Comparison of ENCODE assay signal across 31 mouse cellular contexts in the genomic region with DNA sequence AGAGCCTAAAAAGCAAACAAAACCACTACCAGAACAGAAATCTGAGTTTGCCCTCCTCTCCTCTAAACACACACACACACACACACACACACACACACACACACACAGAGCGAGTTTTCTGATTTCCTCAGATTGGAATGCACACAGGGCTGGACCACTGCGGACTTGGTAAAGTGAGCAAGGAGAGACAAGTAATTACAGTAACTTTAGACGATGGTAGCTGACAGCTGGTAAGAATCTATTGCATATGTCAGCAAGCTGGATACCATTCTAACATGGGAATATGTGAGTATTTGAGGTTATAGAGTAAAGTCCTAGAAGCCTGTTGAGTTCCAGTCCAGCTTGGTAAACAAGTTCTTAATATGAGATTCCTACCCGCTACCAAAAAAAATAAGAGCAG. TPM values are rescaled to one million over a fixed set of nuclear protein-coding genes. Genes with fewer than 3 reads are reported as not detected.
"Had no signal": no experiment of that assay in that cellular context is flagged by ENCODE, and none has a peak within 500 bp of the region (broad histone marks: within the 10 kb centered on the region; RNA-seq: fewer than 3 reads in every experiment).

No protein-coding gene starts in this region.

- H3K27me3 ChIP-seq: heart, embryonic 12.5 days; hindbrain, embryonic 13.5 days; hindbrain, embryonic 15.5 days; limb, embryonic 12.5 days; limb, embryonic 15.5 days; liver, embryonic 12.5 days had no signal

- H3K36me3 ChIP-seq: heart, embryonic 10.5 days; heart, embryonic 12.5 days; hindbrain, embryonic 13.5 days; hindbrain, embryonic 15.5 days; limb, embryonic 12.5 days; limb, embryonic 15.5 days; liver, embryonic 12.5 days had no signal

- H3K9ac ChIP-seq: heart, embryonic 12.5 days; hindbrain, embryonic 13.5 days; hindbrain, embryonic 15.5 days; limb, embryonic 12.5 days; limb, embryonic 15.5 days; liver, embryonic 12.5 days; liver, embryonic 14.5 days had no signal

- ATAC-seq: hindbrain, postnatal 0 days; intestine, embryonic 16.5 days; liver, embryonic 12.5 days had no signal

- H3K4me2 ChIP-seq: heart, embryonic 12.5 days; hindbrain, embryonic 13.5 days; hindbrain, embryonic 15.5 days; limb, embryonic 12.5 days; limb, embryonic 15.5 days; liver, embryonic 12.5 days had no signal

- DNase-seq: gastrocnemius, postnatal 14 days; gastrocnemius, postnatal 36 days; heart, adult 18-20 months; heart, postnatal 14 days; heart, postnatal 36 days; kidney, adult 11 months; kidney, adult 2 months; kidney, adult 9 months; kidney, postnatal 25 days; left cerebral cortex, postnatal 4 days had no signal

- H3K9me3 ChIP-seq: heart, embryonic 10.5 days; heart, embryonic 12.5 days; hindbrain, embryonic 13.5 days; hindbrain, embryonic 15.5 days; limb, embryonic 12.5 days; limb, embryonic 15.5 days; liver, embryonic 12.5 days had no signal

- H3K27ac ChIP-seq: heart, embryonic 10.5 days; hindbrain, embryonic 13.5 days; hindbrain, embryonic 15.5 days; hindbrain, postnatal 0 days; limb, embryonic 12.5 days; limb, embryonic 15.5 days; liver, embryonic 12.5 days; liver, embryonic 14.5 days had no signal

- H3K4me1 ChIP-seq: heart, embryonic 10.5 days; heart, embryonic 12.5 days; hindbrain, embryonic 13.5 days; hindbrain, embryonic 15.5 days; limb, embryonic 15.5 days; liver, embryonic 12.5 days had no signal

- H3K4me3 ChIP-seq: heart, embryonic 10.5 days; heart, embryonic 12.5 days; hindbrain, embryonic 13.5 days; hindbrain, embryonic 15.5 days; limb, embryonic 12.5 days; limb, embryonic 15.5 days; liver, embryonic 12.5 days had no signal

RNA-seq across cellular contexts. Expression of gene Gm12117, which starts 33.0 kb away (rescaled TPM):
- total RNA-seq: gastrocnemius, adult 18-20 months; gastrocnemius, adult 8-10 months; gastrocnemius, postnatal 14 days; gastrocnemius, postnatal 36 days; heart, adult 18-20 months; heart, adult 8-10 months; heart, postnatal 14 days; heart, postnatal 36 days; hindbrain, postnatal 0 days; layer of hippocampus, postnatal 36 days; liver, adult 2 months had no signal
- polyA plus RNA-seq: gonadal fat pad, adult 2 months; heart, embryonic 12.5 days; heart, embryonic 14.5 days; heart, embryonic 16.5 days; hindbrain, embryonic 13.5 days; hindbrain, postnatal 0 days; intestine, embryonic 14.5 days; intestine, embryonic 16.5 days; kidney, adult 2 months; kidney, embryonic 16.5 days; limb, embryonic 15.5 days; liver, adult 2 months; liver, embryonic 12.5 days; liver, embryonic 14.5 days; liver, embryonic 16.5 days had no signal
